In the genomic region with DNA sequence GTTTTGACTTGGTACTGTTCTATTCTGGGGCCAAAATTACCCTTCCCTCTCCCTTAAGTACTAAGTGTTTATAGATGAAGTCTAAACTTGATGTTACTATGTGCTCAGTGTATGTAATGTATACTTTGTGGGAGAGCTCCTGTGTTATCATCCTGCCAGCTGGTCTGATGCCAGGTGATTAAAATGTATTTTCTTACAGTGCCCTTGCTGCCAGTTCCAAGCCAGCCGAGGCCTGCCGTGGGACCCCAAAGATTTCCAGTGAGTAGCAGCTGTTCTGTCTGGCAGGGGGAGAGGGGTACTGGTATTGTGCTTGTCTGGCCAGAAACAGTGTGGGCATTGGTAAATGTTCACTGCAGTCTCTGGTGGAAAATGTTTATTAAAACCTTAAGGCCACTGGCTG, we compare ENCODE assay signal across 14 mouse cellular contexts. TPM values are rescaled to one million over a fixed set of nuclear protein-coding genes. Genes with fewer than 3 reads are reported as not detected.
A peak's percentile ranks its signal among the peaks of the same experiment; 100 is the strongest.
DNase-seq lines count a peak whose midpoint lies in the region; ATAC-seq and TF ChIP-seq lines count a peak whose summit lies in the region.
"Had no signal": no experiment of that assay in that cellular context is flagged by ENCODE, and none has a peak within 500 bp of the region (broad histone marks: within the 10 kb centered on the region; RNA-seq: fewer than 3 reads in every experiment).

No protein-coding gene starts in this region.

- DNase-seq in cerebellum, postnatal 10 days, result peak; percentile 59 to 75
- DNase-seq in cerebellum, adult 11-12 months, result no peak
- DNase-seq in lung, embryonic 14.5 days, result peak; percentile 19
- DNase-seq in lung, postnatal 10 days, result no peak
- peak; percentile 7 for DNase-seq in forebrain, postnatal 0 days
- DNase-seq in midbrain, postnatal 0 days (ENCODE audit: low spot score), result peak; percentile 68
- no peak for DNase-seq in frontal cortex, adult 2 months (ENCODE audit: extremely low spot score in 1 of 2, low spot score in 1 of 2)
- no peak for DNase-seq in natural killer cell, adult 2 months (ENCODE audit: low spot score in 2 of 2)
- DNase-seq: heart, adult 18-20 months; kidney, postnatal 25 days; spleen, adult 18-20 months had no signal

- 58% methylated on average over 2 of the region's 2 CpGs for WGBS in lung, embryonic 14.5 days
- 18% methylated on average over 2 of the region's 2 CpGs for WGBS in forebrain, postnatal 0 days
- 34% methylated on average over 2 of the region's 2 CpGs for WGBS in midbrain, postnatal 0 days

- TF ChIP-seq CTCF in lung, embryonic 14.5 days (IDR thresholded peaks at IDR 0.05; ENCODE audit: low read depth), result no peak
- TF ChIP-seq CTCF in forebrain, postnatal 0 days (IDR thresholded peaks at IDR 0.05; ENCODE audit: low read depth), result no peak
- TF ChIP-seq CTCF in midbrain, postnatal 0 days (IDR thresholded peaks at IDR 0.05), result no peak

- H3K4me3 ChIP-seq in lung, embryonic 14.5 days (ENCODE audit: low read depth, low read length), result no peak overlapping the region
- no peak overlapping the region for H3K4me3 ChIP-seq in forebrain, postnatal 0 days (ENCODE audit: low read depth, low read length)
- no peak overlapping the region for H3K4me3 ChIP-seq in midbrain, postnatal 0 days (ENCODE audit: low read depth, low read length)
- H3K4me3 ChIP-seq: megakaryocyte, embryonic 14.5 days; neural tube, embryonic 12.5 days had no signal

- H3K27ac ChIP-seq in lung, embryonic 14.5 days (ENCODE audit: low read depth), result no peak overlapping the region
- no peak overlapping the region for H3K27ac ChIP-seq in forebrain, postnatal 0 days (ENCODE audit: low read depth, low read length)
- no peak overlapping the region for H3K27ac ChIP-seq in midbrain, postnatal 0 days (ENCODE audit: low read depth, low read length)
- H3K27ac ChIP-seq: neural tube, embryonic 12.5 days had no signal

- ATAC-seq in lung, embryonic 14.5 days (ENCODE audit: insufficient read depth), result no peak
- ATAC-seq in forebrain, postnatal 0 days, result no peak; the same call in 1 of the 2 replicates
- no peak for ATAC-seq in midbrain, postnatal 0 days (ENCODE audit: low FRiP score)
- ATAC-seq: intestine, embryonic 16.5 days had no signal

- no peak overlapping the region for H3K9ac ChIP-seq in lung, embryonic 14.5 days
- no peak overlapping the region for H3K9ac ChIP-seq in forebrain, postnatal 0 days
- no peak overlapping the region for H3K9ac ChIP-seq in midbrain, postnatal 0 days (replicated peaks; ENCODE audit: low read length, poor library complexity, severe bottlenecking)
- H3K9ac ChIP-seq: neural tube, embryonic 12.5 days had no signal

- H3K4me1 ChIP-seq in lung, embryonic 14.5 days (ENCODE audit: insufficient read depth), result no peaks in the 10 kb centered on the region
- no peaks in the 10 kb centered on the region for H3K4me1 ChIP-seq in forebrain, postnatal 0 days (ENCODE audit: insufficient read depth)
- no peaks in the 10 kb centered on the region for H3K4me1 ChIP-seq in midbrain, postnatal 0 days (ENCODE audit: insufficient read depth, low read length)
- H3K4me1 ChIP-seq: neural tube, embryonic 12.5 days had no signal

- H3K36me3 ChIP-seq in lung, embryonic 14.5 days (ENCODE audit: insufficient read depth), result peaks cover 73% of the 10 kb centered on the region
- H3K36me3 ChIP-seq in forebrain, postnatal 0 days (ENCODE audit: insufficient read depth), result peaks cover 20% of the 10 kb centered on the region
- H3K36me3 ChIP-seq in midbrain, postnatal 0 days (ENCODE audit: insufficient read depth, low read length), result peaks cover 8% of the 10 kb centered on the region

- no peaks in the 10 kb centered on the region for H3K9me3 ChIP-seq in lung, embryonic 14.5 days (ENCODE audit: low read depth, low read length)
- H3K9me3 ChIP-seq in forebrain, postnatal 0 days (ENCODE audit: low read length), result no peaks in the 10 kb centered on the region
- no peaks in the 10 kb centered on the region for H3K9me3 ChIP-seq in midbrain, postnatal 0 days (ENCODE audit: low read length)
- H3K9me3 ChIP-seq: megakaryocyte, embryonic 14.5 days; neural tube, embryonic 12.5 days had no signal

- no peaks in the 10 kb centered on the region for H3K27me3 ChIP-seq in lung, embryonic 14.5 days (ENCODE audit: insufficient read depth, low read length)
- no peaks in the 10 kb centered on the region for H3K27me3 ChIP-seq in forebrain, postnatal 0 days (ENCODE audit: insufficient read depth, low read length)
- H3K27me3 ChIP-seq in midbrain, postnatal 0 days (ENCODE audit: insufficient read depth, low read length), result no peaks in the 10 kb centered on the region
- H3K27me3 ChIP-seq: megakaryocyte, embryonic 14.5 days; neural tube, embryonic 12.5 days had no signal

- H3K4me2 ChIP-seq in lung, embryonic 14.5 days, result no peak overlapping the region
- no peak overlapping the region for H3K4me2 ChIP-seq in forebrain, postnatal 0 days (ENCODE audit: low read depth)
- no peak overlapping the region for H3K4me2 ChIP-seq in midbrain, postnatal 0 days (ENCODE audit: low read depth, low read length, poor library complexity, severe bottlenecking)
- H3K4me2 ChIP-seq: neural tube, embryonic 12.5 days had no signal

RNA-seq across cellular contexts. Expression of gene Rbm33, which starts 51.1 kb away (rescaled TPM):
- polyA plus RNA-seq in lung, embryonic 14.5 days (2014; fragmentation: Nextera tagmentation; extraction: Ambion mirVana), result 15.8 and 17.9 TPM in 2 replicates
- total RNA-seq in forebrain, postnatal 0 days (2014; rRNA removed), result 25.9 and 41.7 TPM in 2 replicates
- polyA plus RNA-seq in forebrain, postnatal 0 days (2015; fragmentation: Nextera tagmentation; extraction: Ambion mirVana), result 11.4 and 12.5 TPM in 2 replicates
- total RNA-seq in midbrain, postnatal 0 days (2014; rRNA removed), result 31.6 and 36.1 TPM in 2 replicates
- polyA plus RNA-seq in midbrain, postnatal 0 days (2015; fragmentation: Nextera tagmentation; extraction: Ambion mirVana), result 10.3 and 13.8 TPM in 2 replicates
- polyA plus RNA-seq in frontal cortex, adult 2 months (2012; rRNA removed), result 49.1 and 52.6 TPM in 2 replicates

Comparison
In these comparisons a context has a peak if more than half of its experiments do, and no peak if none do; other contexts are left out.
1. DNase-seq: peak in cerebellum, postnatal 10 days (2 of 2), lung, embryonic 14.5 days (single experiment), forebrain, postnatal 0 days (single experiment) and midbrain, postnatal 0 days (single experiment); none in cerebellum, adult 11-12 months (single experiment), lung, postnatal 10 days (single experiment), frontal cortex, adult 2 months (0 of 2) and natural killer cell, adult 2 months (0 of 2).